In genomic region chr6:140278750-140279149, GRCm38 (mm10) we compare ENCODE assay signal across 24 mouse cellular contexts.
DNase-seq lines count a peak whose midpoint lies in the region; ATAC-seq lines count a peak whose summit lies in the region.
"Had no signal": no experiment of that assay in that cellular context is flagged by ENCODE, and none has a peak within 500 bp of the region (broad histone marks: within the 10 kb centered on the region; RNA-seq: fewer than 3 reads in every experiment).

No protein-coding gene starts in this region.

- H3K9ac ChIP-seq in intestine, embryonic 15.5 days, result no peak overlapping the region
- H3K9ac ChIP-seq: forebrain, embryonic 13.5 days; limb, embryonic 13.5 days; liver, embryonic 13.5 days; midbrain, embryonic 13.5 days had no signal

- peak overlapping the region; percentile 86 for H3K27ac ChIP-seq in intestine, embryonic 15.5 days
- H3K27ac ChIP-seq: forebrain, embryonic 13.5 days; limb, embryonic 13.5 days; liver, embryonic 13.5 days; midbrain, embryonic 13.5 days had no signal

- peak; percentile 40 for DNase-seq in heart, adult 11 months
- no peak for DNase-seq in heart, postnatal 14 days
- peak; percentile 6 for DNase-seq in kidney, postnatal 14 days
- no peak for DNase-seq in kidney, adult 18-20 months
- DNase-seq in embryo, embryonic 11 days, result peak; percentile 24
- DNase-seq in layer of hippocampus, adult 9-10 months (ENCODE audit: low spot score), result no peak
- no peak for DNase-seq in gastrocnemius, postnatal 25 days
- DNase-seq: adrenal gland, postnatal 10 days; cerebellum, adult 11-12 months; cerebellum, adult 9-11 months; kidney, adult 8-10 months; liver, embryonic 13.5 days; lung, adult 18-20 months; lung, postnatal 4 days; right cerebral cortex, adult 18-20 months; thymus, postnatal 4 days had no signal

- ATAC-seq in intestine, embryonic 15.5 days, result no peak
- ATAC-seq: forebrain, embryonic 13.5 days; hindbrain, embryonic 16.5 days; lung, postnatal 0 days; midbrain, embryonic 13.5 days; Patski had no signal

- no peak overlapping the region for H3K4me3 ChIP-seq in intestine, embryonic 15.5 days (replicated peaks)
- H3K4me3 ChIP-seq: forebrain, embryonic 13.5 days; limb, embryonic 13.5 days; liver, embryonic 13.5 days; megakaryocyte, embryonic 14.5 days; midbrain, embryonic 13.5 days had no signal

- H3K9me3 ChIP-seq in intestine, embryonic 15.5 days, result no peaks in the 10 kb centered on the region
- H3K9me3 ChIP-seq: forebrain, embryonic 13.5 days; limb, embryonic 13.5 days; liver, embryonic 13.5 days; midbrain, embryonic 13.5 days had no signal

- intact Hi-C loops in heart, postnatal 14 days (cut with DNase I), result no loop called here

- H3K4me2 ChIP-seq in intestine, embryonic 15.5 days (replicated peaks), result 0 out of 2 replicates have a peak overlapping the region, but pooled peaks have one; percentile 1
- H3K4me2 ChIP-seq: forebrain, embryonic 13.5 days; limb, embryonic 13.5 days; liver, embryonic 13.5 days; midbrain, embryonic 13.5 days had no signal

- H3K36me3 ChIP-seq in intestine, embryonic 15.5 days, result no peaks in the 10 kb centered on the region
- H3K36me3 ChIP-seq: limb, embryonic 13.5 days; liver, embryonic 13.5 days; midbrain, embryonic 13.5 days had no signal

- peaks cover 10% of the 10 kb centered on the region for H3K4me1 ChIP-seq in intestine, embryonic 15.5 days (replicated peaks)

- 18% methylated on average over 5 of the region's 5 CpGs for WGBS in intestine, embryonic 15.5 days

- no peaks in the 10 kb centered on the region for H3K27me3 ChIP-seq in intestine, embryonic 15.5 days (replicated peaks)
- H3K27me3 ChIP-seq: forebrain, embryonic 13.5 days; limb, embryonic 13.5 days; liver, embryonic 13.5 days; megakaryocyte, embryonic 14.5 days; midbrain, embryonic 13.5 days; Patski had no signal

Comparison
In these comparisons a context has a peak if more than half of its experiments do, and no peak if none do; other contexts are left out.
1. DNase-seq: peak in heart, adult 11 months (single experiment), kidney, postnatal 14 days (single experiment) and embryo, embryonic 11 days (single experiment); none in heart, postnatal 14 days (0 of 2), kidney, adult 18-20 months (single experiment), layer of hippocampus, adult 9-10 months (single experiment) and gastrocnemius, postnatal 25 days (single experiment).